Mouse (Mus musculus) frontal cortex, adult (tissue): Measurements from ENCODE around the gene Mat2a.

ENCODE experiments used
- ATAC-seq: cut with Nextera tagmentation; 2 replicates; pipeline ENCODE4 v1.9.2; 2017; ENCODE audit warnings: mild to moderate bottlenecking, moderate library complexity, mixed read lengths; ENCODE audit not compliant: low TSS enrichment

Gene Mat2a

GRCm38 (mm10) chr6:72415964-72416772 is 23.2 kb downstream of the Mat2a start:
- no peak for ATAC-seq

GRCm38 (mm10) chr6:72415181-72415580 is 24.2 kb downstream of the Mat2a start:
- ATAC-seq = no peak

GRCm38 (mm10) chr6:72414076-72414756 is 25.1 kb downstream of the Mat2a start, which contains the start of gene Ggcx:
Gene Ggcx (plus strand): TSS chr6:72414308.
- ATAC-seq = peak; percentile 94

- no peak for ATAC-seq
Measured at GRCm38 (mm10) chr6:72410518-72410917, 28.8 kb downstream of the Mat2a start.

- ATAC-seq = no peak
Measured at GRCm38 (mm10) chr6:72410003-72410402, 29.4 kb downstream of the Mat2a start.

- ATAC-seq = peak; percentile 50; the same call in 1 of the 2 replicates
Measured at GRCm38 (mm10) chr6:72409567-72409966, 29.8 kb downstream of the Mat2a start.

- ATAC-seq = peak; percentile 99
Measured at GRCm38 (mm10) chr6:72407119-72407518, 32.2 kb downstream of the Mat2a start.

GRCm38 (mm10) chr6:72405356-72405755 is 34.0 kb downstream of the Mat2a start:
- ATAC-seq = no peak

- ATAC-seq = peak; percentile 64
Measured at GRCm38 (mm10) chr6:72401875-72402274, 37.5 kb downstream of the Mat2a start.

GRCm38 (mm10) chr6:72399967-72400366 is 39.4 kb downstream of the Mat2a start:
- ATAC-seq = no peak

- ATAC-seq = no peak
Measured at GRCm38 (mm10) chr6:72396837-72397251, 42.5 kb downstream of the Mat2a start.

GRCm38 (mm10) chr6:72392341-72392740 is 47.0 kb downstream of the Mat2a start:
- no peak for ATAC-seq

- no peak for ATAC-seq
Measured at GRCm38 (mm10) chr6:72390795-72391521, 48.4 kb downstream of the Mat2a start.

GRCm38 (mm10) chr6:72389941-72390771 is 49.2 kb downstream of the Mat2a start, which contains the start of gene Vamp8:
Gene Vamp8 (minus strand): TSS chr6:72390703.
- peak; percentile 61 for ATAC-seq

- ATAC-seq = peak; percentile 8
Measured at GRCm38 (mm10) chr6:72389471-72389940, 49.9 kb downstream of the Mat2a start.

GRCm38 (mm10) chr6:72388791-72389329 is 50.5 kb downstream of the Mat2a start:
- ATAC-seq = no peak

GRCm38 (mm10) chr6:72388266-72388665 is 51.1 kb downstream of the Mat2a start:
- ATAC-seq = no peak

GRCm38 (mm10) chr6:72387816-72388215 is 51.5 kb downstream of the Mat2a start:
- ATAC-seq = no peak

- no peak for ATAC-seq
Measured at GRCm38 (mm10) chr6:72386561-72386960, 52.8 kb downstream of the Mat2a start.

GRCm38 (mm10) chr6:72385258-72385657 is 54.1 kb downstream of the Mat2a start:
- no peak for ATAC-seq

GRCm38 (mm10) chr6:72383952-72384351 is 55.4 kb downstream of the Mat2a start:
- no peak for ATAC-seq
